Mouse (Mus musculus) bone marrow, adult 2 months (tissue): Measurements from ENCODE around the gene Rhoa. TPM values are rescaled to one million over a fixed set of nuclear protein-coding genes. Genes with fewer than 3 reads are reported as not detected.
A peak's percentile ranks its signal among the peaks of the same experiment; 100 is the strongest.
"Not testable (repeated sequence)": the region's sequence is repeated elsewhere in the genome, so short reads cannot be mapped to it uniquely, and the experiment has no call there.

ENCODE experiments used
- H3K27ac ChIP-seq: fragments of 200-500 bp; 2 replicates; pipeline ENCODE4 v1.5.1; 2012; ENCODE audit warnings: low read depth, mild to moderate bottlenecking, control low read depth, inconsistent platforms, low read length; ENCODE audit not compliant: control insufficient read depth, poor library complexity, insufficient read depth
- H3K4me1 ChIP-seq: fragments of 200-500 bp; 2 replicates; pipeline ENCODE4 v1.6.1; 2011; ENCODE audit warnings: low read length; ENCODE audit not compliant: control insufficient read depth, insufficient read depth
- H3K4me3 ChIP-seq: fragments of 200-500 bp; replicated peaks from 2 replicates; pipeline ENCODE3; 2011; ENCODE audit warnings: mild to moderate bottlenecking, low read depth, low read length, control low read depth; ENCODE audit not compliant: control insufficient read depth
- CTCF ChIP-seq: fragments of 200-500 bp; IDR thresholded peaks from 2 replicates; pipeline ENCODE4 v1.5.1; 2011; ENCODE audit warnings: low read length, control low read depth; ENCODE audit not compliant: control insufficient read depth, insufficient read depth
- POLR2A ChIP-seq: fragments of 200-500 bp; IDR thresholded peaks from 2 replicates; pipeline ENCODE4 v1.6.1; 2011; ENCODE audit warnings: low read depth, mild to moderate bottlenecking, control low read depth, low read length, borderline replicate concordance; ENCODE audit not compliant: control insufficient read depth
- WGBS: fragments of 180-500 bp; shearing (Covaris S2); methylation state at CpG from one replicate; pipeline ENCODE4 v1.1.7; 2018; 5-methylcytosine and 5-hydroxymethylcytosine counted together
- polyA plus RNA-seq: library from polyadenylated mRNA; stranded (reverse); fragments of >200 nt; gene quantifications from 2 replicates; pipeline ENCODE4 v1.2.4, GENCODE M21; 2011; ENCODE audit warnings: low replicate concordance; ENCODE audit not compliant: missing spikeins, insufficient read depth, insufficient read length

Gene Rhoa
- polyA plus RNA-seq, 1 experiment, result 223 TPM

- no peak overlapping the region for H3K27ac ChIP-seq
- 86% methylated on average over 3 of the region's 3 CpGs for WGBS
- TF ChIP-seq POLR2A, result no peak
- TF ChIP-seq CTCF, result no peak
These were observed 4.1 kb upstream of the Rhoa start for GRCm38 (mm10) chr9:108301853-108302252.

DNA sequence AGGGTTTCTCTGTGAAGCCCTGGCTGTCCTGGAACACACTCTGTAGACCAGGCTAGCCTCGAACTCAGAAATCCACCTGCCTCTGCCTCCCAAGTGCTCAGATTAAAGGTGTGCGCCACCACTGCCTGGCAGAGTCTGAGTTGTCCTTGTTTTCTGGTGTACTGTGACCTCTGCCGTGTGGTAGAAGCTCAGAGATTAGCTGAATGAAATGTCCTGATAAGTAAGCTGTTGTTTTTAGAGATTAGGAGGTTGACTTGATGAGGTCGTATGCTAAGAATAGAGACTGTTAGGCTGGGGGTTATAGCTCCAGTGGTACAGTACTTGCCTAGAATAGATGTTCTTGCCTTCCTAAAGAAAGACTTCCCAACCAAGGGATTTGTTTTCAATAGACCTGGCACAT, 1.2 kb upstream of the Rhoa start:
- H3K4me1 ChIP-seq, result peaks cover 4% of the 10 kb centered on the region; the same call in 1 of the 2 replicates
- peak overlapping the region; percentile 88 for H3K4me3 ChIP-seq
- WGBS, result 55% methylated on average over 4 of the region's 4 CpGs
- TF ChIP-seq CTCF (no peak), POLR2A (no peak)
- no peak overlapping the region; the same call in 1 of the 2 replicates for H3K27ac ChIP-seq

More at GRCm38 (mm10) chr9:108301853-108302252, 4.1 kb upstream of the Rhoa start:
- H3K4me1 ChIP-seq, result peaks cover 4% of the 10 kb centered on the region; the same call in 1 of the 2 replicates
- H3K4me3 ChIP-seq, result no peak overlapping the region

GRCm38 (mm10) chr9:108305170-108305569, 759 bp upstream of the Rhoa start:
- H3K4me3 ChIP-seq, result peak overlapping the region; percentile 88
- peak overlapping the region; percentile 96 for H3K27ac ChIP-seq
- TF ChIP-seq CTCF (no peak), POLR2A (no peak)
- WGBS, result 0% methylated on average over 1 of the region's 1 CpGs
- H3K4me1 ChIP-seq, result peaks cover 4% of the 10 kb centered on the region; the same call in 1 of the 2 replicates

DNA sequence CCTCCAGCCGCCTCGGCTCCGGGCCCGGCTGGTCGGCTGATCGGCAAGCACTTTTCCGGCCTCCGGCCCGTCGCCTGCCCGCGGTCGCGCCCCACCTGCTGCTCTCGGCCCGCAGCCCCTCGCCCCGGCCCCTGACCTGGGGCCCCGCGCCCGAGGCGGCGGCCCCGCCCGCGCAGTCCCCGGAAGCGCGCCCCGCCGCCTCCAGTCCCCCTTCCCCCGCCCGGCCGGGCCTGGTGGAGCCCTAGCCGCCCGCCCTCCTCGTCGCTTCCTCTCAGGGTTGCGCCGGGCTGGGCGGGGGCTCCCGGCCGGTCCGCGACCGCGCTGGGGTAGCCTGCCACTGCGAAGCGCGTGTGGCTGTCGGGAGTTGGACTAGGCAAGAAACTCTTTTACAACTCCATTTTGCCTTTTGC, 647 bp downstream of the Rhoa start:
- peak overlapping the region; percentile 93 for H3K4me3 ChIP-seq
- peak; percentile 40; the same call in 1 of the 2 replicates for TF ChIP-seq POLR2A
- TF ChIP-seq CTCF, result no peak
- under 1% methylated on average over 50 of the region's 51 CpGs for WGBS
- H3K27ac ChIP-seq, result peak overlapping the region; percentile 99
- peaks cover 4% of the 10 kb centered on the region; the same call in 1 of the 2 replicates for H3K4me1 ChIP-seq

DNA sequence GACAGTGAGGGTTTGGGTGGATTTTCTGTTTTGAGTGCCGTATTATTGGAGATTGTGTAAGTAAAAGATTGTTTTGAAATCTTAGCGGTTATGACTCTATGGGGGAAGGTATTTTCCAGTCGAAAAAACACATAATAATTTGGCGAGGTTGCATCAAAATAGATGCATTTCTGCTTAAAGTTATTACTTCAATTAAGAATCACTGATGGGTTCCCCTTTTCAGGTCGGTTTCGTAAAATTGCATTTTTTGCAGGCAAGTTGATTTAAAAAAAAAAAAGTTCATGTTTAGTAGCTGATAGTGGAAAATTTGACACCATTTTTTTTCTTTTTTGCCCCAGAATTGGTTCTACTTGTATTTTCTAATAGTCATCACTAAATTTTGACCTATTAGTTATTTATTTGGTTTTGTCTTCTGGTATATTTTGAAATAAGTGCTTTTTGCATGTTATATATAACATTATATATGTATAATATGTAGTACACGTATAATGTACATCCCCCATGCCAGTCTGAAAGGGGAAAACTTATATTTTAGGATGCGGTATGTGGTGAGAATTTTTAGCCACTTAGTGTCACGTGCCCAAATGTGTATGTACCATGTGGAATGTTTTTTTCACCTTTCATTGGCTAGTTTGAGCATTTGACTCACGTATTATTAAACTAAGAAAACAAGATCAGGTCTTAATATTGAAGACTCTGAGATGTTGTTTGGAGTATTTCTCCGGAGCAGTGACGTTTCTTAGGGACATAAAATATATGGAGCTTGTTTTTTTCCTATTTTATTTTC, 1.3 kb downstream of the Rhoa start:
- Histone ChIP-seq H3K4me3 (peak overlapping the region; percentile 93), H3K27ac (peak overlapping the region; percentile 99), H3K4me1 (peaks cover 4% of the 10 kb centered on the region; the same call in 1 of the 2 replicates)
- TF ChIP-seq POLR2A, result no peak
- no peak for TF ChIP-seq CTCF
- 2% methylated on average over 12 of the region's 12 CpGs for WGBS

DNA sequence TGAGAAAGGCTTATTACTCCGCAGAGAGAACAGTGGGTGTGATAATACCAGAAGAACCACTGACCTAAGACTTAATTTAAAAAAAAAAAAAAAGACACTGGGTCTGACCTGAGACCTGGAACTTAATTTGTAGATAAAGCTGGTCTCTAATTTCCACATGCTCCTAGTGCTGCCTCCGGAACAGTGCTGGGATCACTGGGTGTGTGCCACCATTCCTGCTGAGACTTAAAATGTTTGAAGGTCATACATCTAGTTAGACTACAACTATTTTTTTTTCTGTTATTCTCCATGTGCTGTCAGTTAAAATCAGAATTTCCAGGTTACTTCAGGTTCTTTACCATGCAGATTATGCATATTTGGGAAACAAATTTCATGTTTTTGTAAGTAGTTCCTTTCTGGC, 2.2 kb downstream of the Rhoa start:
- Histone ChIP-seq H3K4me3 (peak overlapping the region; percentile 67), H3K4me1 (peaks cover 4% of the 10 kb centered on the region; the same call in 1 of the 2 replicates), H3K27ac (no peak overlapping the region)
- TF ChIP-seq CTCF, result no peak
- no peak for TF ChIP-seq POLR2A
- 45% methylated on average over 2 of the region's 2 CpGs for WGBS

GRCm38 (mm10) chr9:108317572-108317971, 11.6 kb downstream of the Rhoa start:
- Histone ChIP-seq H3K4me1 (peaks cover 1% of the 10 kb centered on the region; the same call in 1 of the 2 replicates), H3K27ac (no peak overlapping the region), H3K4me3 (no peak overlapping the region)
- WGBS, result 87% methylated on average over 3 of the region's 3 CpGs
- TF ChIP-seq CTCF (peak; percentile 16; the same call in 1 of the 2 replicates), POLR2A (no peak)

DNA sequence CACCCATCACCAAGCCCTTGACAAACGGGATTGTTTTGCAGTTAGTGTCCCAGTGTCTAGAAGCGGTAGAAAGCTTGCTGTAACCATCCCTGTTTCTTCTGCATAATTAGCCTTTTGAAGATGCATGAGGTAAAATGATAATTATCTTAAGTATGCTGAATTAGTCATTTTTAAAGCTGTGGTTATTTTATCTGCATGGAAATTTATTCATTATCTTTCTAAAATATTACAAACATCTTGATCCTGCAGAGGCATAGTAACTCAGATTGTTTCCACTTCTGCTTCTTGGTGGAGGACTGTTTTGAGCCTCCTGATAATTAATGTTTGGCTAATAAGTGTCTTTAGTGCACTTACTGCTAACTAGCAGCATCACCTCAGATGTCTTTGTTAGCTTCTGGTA, 12.5 kb downstream of the Rhoa start:
- TF ChIP-seq POLR2A, result no peak
- no peak for TF ChIP-seq CTCF
- Histone ChIP-seq H3K4me1 (peaks cover 1% of the 10 kb centered on the region; the same call in 1 of the 2 replicates), H3K4me3 (no peak overlapping the region), H3K27ac (no peak overlapping the region)
- 75% methylated on average over 2 of the region's 2 CpGs for WGBS

- H3K4me1 ChIP-seq, H3K27ac ChIP-seq, H3K4me3 ChIP-seq: not testable (repeated sequence)
- 75% methylated on average over 7 of the region's 7 CpGs for WGBS
These were observed 16.1 kb downstream of the Rhoa start for GRCm38 (mm10) chr9:108322054-108322453.
